ENCODE assay signal across 10 mouse cellular contexts in the genomic region with DNA sequence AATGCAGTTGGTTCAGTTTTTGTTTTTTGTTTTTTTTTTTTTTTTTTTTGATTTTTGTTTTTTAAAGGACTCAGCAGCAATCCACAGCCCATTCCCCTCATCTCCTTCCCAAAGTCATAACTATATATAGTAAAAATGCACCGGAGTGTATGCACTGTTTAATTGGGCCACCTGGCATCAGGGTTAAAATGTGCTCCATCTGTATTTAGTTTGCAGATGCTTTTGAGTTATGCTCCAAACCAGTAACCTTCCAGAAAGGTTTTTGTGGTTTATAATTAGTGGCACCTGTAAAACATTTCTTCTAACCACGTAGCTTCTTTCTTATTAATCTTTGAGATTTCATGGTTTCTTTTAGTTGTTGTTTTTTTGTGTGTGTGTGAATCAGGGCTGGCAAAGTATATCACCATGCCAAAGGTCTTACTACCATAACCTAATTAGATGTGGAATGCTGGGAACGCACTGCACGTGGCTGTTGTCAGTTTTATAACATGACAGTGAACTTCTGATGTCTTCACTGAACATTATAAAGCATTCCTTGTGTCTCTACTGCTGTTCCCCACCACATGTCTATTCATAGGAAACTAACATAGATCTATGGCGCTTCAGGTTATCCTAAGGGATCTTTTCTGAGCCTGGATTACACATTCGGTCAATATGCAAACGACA.
DNase-seq lines count a peak whose midpoint lies in the region; ATAC-seq and TF ChIP-seq lines count a peak whose summit lies in the region.
"Had no signal": no experiment of that assay in that cellular context is flagged by ENCODE, and none has a peak within 500 bp of the region (broad histone marks: within the 10 kb centered on the region; RNA-seq: fewer than 3 reads in every experiment).

No protein-coding gene starts in this region.

- DNase-seq in heart, postnatal 0 days (ENCODE audit: low spot score): no peak
- DNase-seq in heart, adult 18-20 months: no peak
- DNase-seq in 3T3-L1 (ENCODE audit: low read depth, low spot score): peak; percentile 59
- no peak for DNase-seq in ES-E14 (ENCODE audit: low read depth, low spot score)
- DNase-seq in spleen, adult 18-20 months: no peak
- no peak for DNase-seq in left cerebral cortex, postnatal 4 days
- DNase-seq: cerebellum, adult 9-11 months; layer of hippocampus, adult 9-11 months; thymus, postnatal 4 days had no signal

- H3K9ac ChIP-seq in heart, postnatal 0 days (replicated peaks; ENCODE audit: low read depth, low read length): no peak overlapping the region
- H3K9ac ChIP-seq in ES-E14 (ENCODE audit: insufficient read depth, low read depth, low read length, poor library complexity, severe bottlenecking): peak overlapping the region; percentile 54; the same call in 1 of the 2 replicates
- H3K9ac ChIP-seq in hindbrain, embryonic 15.5 days: no peak overlapping the region

- H3K27ac ChIP-seq in heart, postnatal 0 days (ENCODE audit: low read depth): no peak overlapping the region
- peak overlapping the region; percentile 91; the same call in 1 of the 2 replicates for H3K27ac ChIP-seq in ES-E14 (ENCODE audit: insufficient read depth, low read depth, low read length, poor library complexity, severe bottlenecking)
- no peak overlapping the region for H3K27ac ChIP-seq in hindbrain, embryonic 15.5 days (replicated peaks)

- H3K4me3 ChIP-seq in heart, postnatal 0 days (ENCODE audit: low read depth, low read length): no peak overlapping the region
- H3K4me3 ChIP-seq in ES-E14 (ENCODE audit: insufficient read depth in 1 of 2, low read depth in 1 of 2, low read length in 2 of 2, poor library complexity in 1 of 2, severe bottlenecking in 1 of 2): peak overlapping the region in 1 of 2 experiments; percentile 27; a peak in 1 of 4 replicates
- no peak overlapping the region for H3K4me3 ChIP-seq in hindbrain, embryonic 15.5 days

- no peaks in the 10 kb centered on the region for H3K9me3 ChIP-seq in heart, postnatal 0 days (replicated peaks; ENCODE audit: control insufficient read depth, low read length)
- H3K9me3 ChIP-seq in ES-E14 (ENCODE audit: control insufficient read depth, insufficient read depth, low read depth, low read length): no peaks in the 10 kb centered on the region
- H3K9me3 ChIP-seq in hindbrain, embryonic 15.5 days: no peaks in the 10 kb centered on the region

- no peak for TF ChIP-seq EP300 in heart, postnatal 0 days (IDR thresholded peaks at IDR 0.05; ENCODE audit: low read depth)

- peak overlapping the region; percentile 34 for H3K4me2 ChIP-seq in heart, postnatal 0 days (ENCODE audit: low read depth, low read length)
- H3K4me2 ChIP-seq in hindbrain, embryonic 15.5 days: peak overlapping the region; percentile 42; the same call in 1 of the 2 replicates

- intact Hi-C loops in left cerebral cortex, postnatal 4 days (cut with DNase I): no loop called here

- peaks cover 26% of the 10 kb centered on the region; the same call in 1 of the 2 replicates for H3K4me1 ChIP-seq in heart, postnatal 0 days (ENCODE audit: control insufficient read depth, insufficient read depth)
- H3K4me1 ChIP-seq in ES-E14 (ENCODE audit: control insufficient read depth in 2 of 2, insufficient read depth in 2 of 2, low read length in 2 of 2, poor library complexity in 1 of 2): peaks cover 16 to 17% of the 10 kb centered on the region in 2 experiments
- H3K4me1 ChIP-seq in hindbrain, embryonic 15.5 days (replicated peaks): peaks cover 19% of the 10 kb centered on the region

- no peak for TF ChIP-seq CTCF in heart, postnatal 0 days (IDR thresholded peaks at IDR 0.05; ENCODE audit: low read depth)

- in situ Hi-C loops in ES-E14 (cut with MboI; ENCODE audit: low sequenced_read_pairs in 2 of 2, unreplicated experiment in 2 of 2): no loop called here

- ATAC-seq in heart, postnatal 0 days (ENCODE audit: insufficient read depth, low read depth): no peak
- ATAC-seq in hindbrain, embryonic 15.5 days (ENCODE audit: low FRiP score, low read depth): no peak

- H3K27me3 ChIP-seq in heart, postnatal 0 days (ENCODE audit: control insufficient read depth, insufficient read depth, low read length): no peaks in the 10 kb centered on the region
- H3K27me3 ChIP-seq in hindbrain, embryonic 15.5 days: no peaks in the 10 kb centered on the region

- WGBS in heart, postnatal 0 days: 59% methylated on average over 7 of the region's 7 CpGs
- 31% methylated on average over 7 of the region's 7 CpGs for WGBS in hindbrain, embryonic 15.5 days

- peaks cover 10% of the 10 kb centered on the region; the same call in 1 of the 2 replicates for H3K36me3 ChIP-seq in heart, postnatal 0 days (replicated peaks; ENCODE audit: control insufficient read depth, insufficient read depth, low read length)
- peaks cover 5% of the 10 kb centered on the region for H3K36me3 ChIP-seq in ES-E14 (ENCODE audit: control insufficient read depth, insufficient read depth, low read length, poor library complexity, severe bottlenecking)
- H3K36me3 ChIP-seq in hindbrain, embryonic 15.5 days: no peaks in the 10 kb centered on the region

TF ChIP-seq in ES-E14, 5 proteins besides CTCF, POLR2A, EP300 and RAD21:
- no peak; the same call in 1 of the 2 replicates for TF ChIP-seq ZNF384 (IDR thresholded peaks at IDR 0.05; ENCODE audit: low read depth, low read length)
- TF ChIP-seq MAFK (IDR thresholded peaks at IDR 0.05; ENCODE audit: insufficient read depth, low read depth, low read length): no peak
- no peak for TF ChIP-seq CHD2 (IDR thresholded peaks at IDR 0.05; ENCODE audit: low read depth, low read length)
- TF ChIP-seq HCFC1 (IDR thresholded peaks at IDR 0.05; ENCODE audit: borderline replicate concordance, insufficient read depth, low read length): no peak
- TF ChIP-seq ZC3H11A (IDR thresholded peaks at IDR 0.05; ENCODE audit: borderline replicate concordance, low read depth, low read length): no peak
